Mouse (Mus musculus) kidney, adult 2 months (tissue): ENCODE results near the gene D7Ertd443e. TPM values are rescaled to one million over a fixed set of nuclear protein-coding genes. Genes with fewer than 3 reads are reported as not detected.

ENCODE experiments used
- DNase-seq: peaks from one replicate; pipeline ENCODE4 v3.0.0; 2021
- H3K27ac ChIP-seq: fragments of 200-500 bp; 2 replicates; pipeline ENCODE4 v1.5.1; 2012; ENCODE audit warnings: low read depth, low read length, control low read depth, inconsistent platforms; ENCODE audit not compliant: insufficient read depth
- H3K27me3 ChIP-seq: fragments of 200-500 bp; replicated peaks from 2 replicates; pipeline ENCODE4 v1.6.1; 2012; ENCODE audit warnings: mild to moderate bottlenecking, moderate library complexity, low read length, inconsistent platforms; ENCODE audit not compliant: control insufficient read depth, insufficient read depth
- H3K36me3 ChIP-seq: fragments of 200-500 bp; 2 replicates; pipeline ENCODE4 v1.6.1; 2012; ENCODE audit warnings: mild to moderate bottlenecking, moderate library complexity, low read length, inconsistent platforms; ENCODE audit not compliant: control insufficient read depth, insufficient read depth
- H3K4me1 ChIP-seq: fragments of 200-500 bp; 2 replicates; pipeline ENCODE4 v1.6.1; 2011; ENCODE audit warnings: low read length; ENCODE audit not compliant: control insufficient read depth, insufficient read depth
- H3K4me3 ChIP-seq: fragments of 200-500 bp; 2 replicates; pipeline ENCODE4 v1.5.1; 2011; ENCODE audit warnings: mild to moderate bottlenecking, low read depth, low read length, control low read depth; ENCODE audit not compliant: insufficient read depth
- CTCF ChIP-seq: fragments of 200-500 bp; conservative IDR thresholded peaks from 2 replicates; pipeline ENCODE4 v1.5.1; 2011; ENCODE audit warnings: low read depth, mild to moderate bottlenecking, control low read depth, low read length, moderate library complexity, mixed read lengths; ENCODE audit not compliant: insufficient read depth, insufficient read length
- POLR2A ChIP-seq: fragments of 200-500 bp; IDR thresholded peaks from one replicate; pipeline ENCODE4 v1.6.1; 2011; ENCODE audit warnings: low read depth, low read length, control low read depth
- WGBS: fragments of 180-500 bp; shearing (Covaris S2); methylation state at CpG from one replicate; pipeline ENCODE4 v1.1.7; 2018; 5-methylcytosine and 5-hydroxymethylcytosine counted together
- polyA plus RNA-seq: library from polyadenylated mRNA; depleted of rRNA; stranded (reverse); fragments of >200 nt; gene quantifications from 2 replicates; pipeline ENCODE4 v1.2.3, GENCODE M21; 2012; rRNA removed

D7Ertd443e gene
- polyA plus RNA-seq, 1 experiment, result 1.5 TPM

- WGBS, result 25% methylated on average over 16 of the region's 16 CpGs
- no peaks in the 10 kb centered on the region for H3K27me3 ChIP-seq
- DNase-seq, result peak; percentile 78
- no peak overlapping the region for H3K27ac ChIP-seq
- no peaks in the 10 kb centered on the region for H3K36me3 ChIP-seq
- no peaks in the 10 kb centered on the region for H3K4me1 ChIP-seq
- no peak for TF ChIP-seq POLR2A
- TF ChIP-seq CTCF, result peak; percentile 79
- H3K4me3 ChIP-seq, result no peak overlapping the region
Observed at GRCm38 (mm10) chr7:134223444-134224161, 161.9 kb downstream of the D7Ertd443e start.

Other genes with a start within 250 kb of the D7Ertd443e start
- 4.1 and 4.4 TPM in 2 replicates for gene Adam12, start 153.5 kb downstream of the D7Ertd443e start, polyA plus RNA-seq